Mouse (Mus musculus): ENCODE results near the gene Slc9a3r1.

Slc9a3r1 gene

DNA sequence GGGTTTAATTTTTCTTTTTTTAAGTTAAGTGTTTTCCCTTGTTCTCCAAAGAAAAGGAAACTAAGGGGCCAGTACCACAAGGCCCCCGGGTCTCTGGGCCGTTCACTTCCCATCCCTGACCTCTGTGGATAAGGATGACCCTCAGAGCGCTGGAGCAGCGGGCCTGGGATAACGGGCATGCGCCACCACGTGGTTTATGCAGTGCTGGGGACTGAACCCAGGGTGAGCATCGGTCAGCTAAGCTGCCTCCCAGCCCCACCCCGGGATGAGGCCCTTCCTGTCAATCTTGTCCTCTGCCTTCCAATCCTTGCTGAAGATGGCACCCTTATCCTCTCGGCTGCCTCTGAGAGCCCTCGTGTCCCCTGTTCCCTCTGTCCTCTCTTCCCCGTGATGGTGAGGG is 64.5 kb downstream of the Slc9a3r1 start:
- no peak for DNase-seq

DNA sequence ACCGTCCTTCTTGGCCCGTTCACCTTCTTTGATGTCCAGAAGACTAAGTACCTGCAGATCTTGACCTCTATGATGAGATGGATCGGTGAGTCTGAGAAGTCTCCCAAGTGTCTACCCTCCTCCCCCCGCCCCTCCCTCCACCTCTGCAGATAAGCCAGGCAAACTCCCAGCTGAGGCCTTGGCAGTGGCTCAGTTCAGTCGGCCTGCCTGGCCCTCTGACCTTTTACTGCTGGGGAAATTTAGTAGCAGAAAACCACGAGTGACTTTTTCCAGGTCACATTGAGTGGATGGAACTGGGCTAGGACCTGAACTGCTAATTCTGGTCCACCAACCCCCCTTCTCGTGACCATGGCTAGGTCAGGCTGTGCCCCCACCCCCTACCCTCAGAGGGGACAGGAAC is 65.3 kb downstream of the Slc9a3r1 start:
- DNase-seq = no peak

DNA sequence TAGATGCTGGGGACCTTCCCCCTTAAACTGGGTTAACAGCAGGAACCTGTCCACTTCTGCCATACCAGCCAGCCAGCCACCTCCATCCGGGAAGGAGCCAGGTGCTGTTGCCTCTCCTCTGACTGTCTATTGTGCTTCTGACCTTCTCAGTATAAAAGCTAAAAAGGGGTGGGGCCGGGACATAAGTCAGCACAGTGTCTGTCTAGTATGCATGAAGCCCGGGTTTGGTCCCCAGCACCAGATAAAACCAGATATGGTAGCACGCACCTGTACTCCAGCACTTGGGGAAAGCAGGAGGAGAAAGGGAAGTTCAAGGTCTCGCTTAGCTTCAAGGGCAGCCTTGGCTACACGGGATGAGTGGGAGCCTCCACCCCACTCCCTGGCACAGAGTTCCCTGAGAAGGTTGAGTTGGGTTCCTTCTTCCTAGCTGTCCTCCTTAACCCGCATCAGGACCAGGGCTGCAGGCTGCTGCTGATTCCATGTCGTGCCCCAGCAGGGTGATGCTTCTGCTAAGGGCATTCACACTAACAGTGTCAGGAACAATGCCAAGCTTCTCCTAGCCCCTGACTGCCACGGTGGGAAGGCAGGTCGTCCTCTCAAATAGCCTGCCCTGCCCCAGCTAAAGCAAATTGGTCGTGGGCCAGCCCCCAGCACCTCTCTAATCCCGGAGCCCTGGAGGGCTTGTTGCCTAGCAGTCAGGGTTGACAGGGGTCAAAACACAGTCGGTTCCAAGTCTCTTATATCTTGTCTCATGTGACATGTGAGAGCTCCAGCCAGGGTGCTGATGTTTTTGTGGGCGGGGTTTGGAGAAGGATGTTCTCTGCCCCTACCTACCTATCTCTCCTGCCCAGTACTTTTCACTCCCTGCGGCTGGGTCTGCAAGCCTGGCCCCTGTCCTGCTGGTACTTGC is 66.1 kb downstream of the Slc9a3r1 start:
- DNase-seq = no peak
